Mouse (Mus musculus) CH12.LX (cell line): ENCODE measurements around the gene Mlec. TPM values are rescaled to one million over a fixed set of nuclear protein-coding genes. Genes with fewer than 3 reads are reported as not detected.

Experiments used
- DNase-seq: peaks from one replicate; pipeline ENCODE4 v3.0.0-alpha.2; 2013; ENCODE audit errors: extremely low read depth
- H3K27ac ChIP-seq: 2 replicates; pipeline ENCODE4 v1.5.1; 2012; ENCODE audit warnings: low read depth, mild to moderate bottlenecking, control low read depth, moderate library complexity; ENCODE audit not compliant: insufficient read depth
- H3K27me3 ChIP-seq: replicated peaks from 2 replicates; pipeline ENCODE3; 2012; ENCODE audit warnings: inconsistent platforms
- H3K36me3 ChIP-seq, 2 experiments: replicated peaks in 1 of 2; 2 replicates each; pipeline versions ENCODE3 to v1.6.1; 2012; ENCODE audit warnings: inconsistent platforms in 1 of 2, low read length in 1 of 2, mild to moderate bottlenecking in 1 of 2, mixed read lengths in 1 of 2, moderate library complexity in 1 of 2; ENCODE audit not compliant: control insufficient read depth in 1 of 2, insufficient read depth in 1 of 2
- H3K4me1 ChIP-seq, 2 experiments: 2 replicates each; pipeline ENCODE4 v1.6.1; 2012; ENCODE audit warnings: inconsistent platforms in 1 of 2, moderate library complexity in 1 of 2; ENCODE audit not compliant: insufficient read depth in 2 of 2, control insufficient read depth in 1 of 2
- H3K4me2 ChIP-seq: 2 replicates; pipeline ENCODE4 v1.6.1; 2012; ENCODE audit warnings: low read depth, mild to moderate bottlenecking, control low read depth; ENCODE audit not compliant: poor library complexity, insufficient read depth, severe bottlenecking
- H3K4me3 ChIP-seq, 3 experiments: fragments of 150-350 bp in 1 of 3; sonication (generic) in 1 of 3; replicated peaks in 1 of 3; 2 replicates each; pipeline versions ENCODE3 to v1.5.1; 2011 to 2012; ENCODE audit warnings: low read depth in 2 of 3, low read length in 2 of 3, mild to moderate bottlenecking in 2 of 3, moderate library complexity in 2 of 3, control low read depth in 1 of 3, improper control_type of control experiment in 1 of 3, inconsistent platforms in 1 of 3, mixed read lengths in 1 of 3; ENCODE audit not compliant: poor library complexity in 1 of 3
- H3K79me2 ChIP-seq: replicated peaks from 2 replicates; pipeline ENCODE4 v1.6.1; 2012; ENCODE audit warnings: mild to moderate bottlenecking, moderate library complexity; ENCODE audit not compliant: control insufficient read depth, poor library complexity, insufficient read depth, severe bottlenecking; ENCODE audit errors: extremely low read depth
- H3K9ac ChIP-seq: 2 replicates; pipeline ENCODE4 v1.6.1; 2012; ENCODE audit warnings: low read depth, mild to moderate bottlenecking, control low read depth, moderate library complexity; ENCODE audit not compliant: insufficient read depth
- H3K9me3 ChIP-seq: replicated peaks from 2 replicates; pipeline ENCODE3; 2012; ENCODE audit warnings: low read length, inconsistent platforms, mixed read lengths
- BHLHE40 ChIP-seq: IDR thresholded peaks from 2 replicates; pipeline ENCODE4 v1.6.1; 2011; ENCODE audit warnings: mild to moderate bottlenecking, low read depth, low read length, improper control_type of control experiment
- CHD1 ChIP-seq: IDR thresholded peaks from 2 replicates; pipeline ENCODE4 v1.6.1; 2012; ENCODE audit warnings: low read depth, low read length, improper control_type of control experiment, inconsistent platforms
- CTCF ChIP-seq, 2 experiments: IDR thresholded peaks in 1 of 2; conservative IDR thresholded peaks in 1 of 2; 2 replicates each; pipeline ENCODE4 v1.5.1; 2011 to 2012; ENCODE audit warnings: low read depth in 2 of 2, low read length in 2 of 2, improper control_type of control experiment in 1 of 2, inconsistent platforms in 1 of 2, mild to moderate bottlenecking in 1 of 2, moderate library complexity in 1 of 2
- ELF1 ChIP-seq: IDR thresholded peaks from 2 replicates; pipeline ENCODE4 v1.6.1; 2014; ENCODE audit warnings: low read depth, mild to moderate bottlenecking, inconsistent platforms, low read length, improper control_type of control experiment
- ETS1 ChIP-seq: conservative IDR thresholded peaks from 2 replicates; pipeline ENCODE4 v1.6.1; 2012; ENCODE audit warnings: low read depth, mild to moderate bottlenecking, inconsistent platforms, low read length, improper control_type of control experiment, moderate library complexity
- GABPA ChIP-seq: IDR thresholded peaks from 2 replicates; pipeline ENCODE4 v1.6.1; 2012; ENCODE audit warnings: low read depth, low read length, improper control_type of control experiment, inconsistent platforms; ENCODE audit not compliant: insufficient replicate concordance
- HCFC1 ChIP-seq: IDR thresholded peaks from 2 replicates; pipeline ENCODE4 v1.6.1; 2012; ENCODE audit warnings: low read depth, mild to moderate bottlenecking, inconsistent platforms, low read length, improper control_type of control experiment
- IRF4 ChIP-seq: IDR thresholded peaks from 2 replicates; pipeline ENCODE4 v1.6.1; 2014; ENCODE audit warnings: low read depth, mild to moderate bottlenecking, inconsistent platforms, low read length, improper control_type of control experiment
- JUN ChIP-seq: IDR thresholded peaks from 2 replicates; pipeline ENCODE4 v1.6.1; 2011; ENCODE audit warnings: low read depth, mild to moderate bottlenecking, low read length, improper control_type of control experiment, moderate library complexity; ENCODE audit not compliant: insufficient read depth
- MEF2A ChIP-seq: IDR thresholded peaks from 2 replicates; pipeline ENCODE4 v1.6.1; 2014; ENCODE audit warnings: low read depth, mild to moderate bottlenecking, inconsistent platforms, low read length, improper control_type of control experiment, borderline replicate concordance
- MXI1 ChIP-seq: IDR thresholded peaks from 2 replicates; pipeline ENCODE4 v1.6.1; 2011; ENCODE audit warnings: mild to moderate bottlenecking, low read depth, low read length, improper control_type of control experiment
- NELFE ChIP-seq: IDR thresholded peaks from 2 replicates; pipeline ENCODE4 v1.6.1; 2011; ENCODE audit warnings: low read depth, low read length, improper control_type of control experiment
- PAX5 ChIP-seq: IDR thresholded peaks from 2 replicates; pipeline ENCODE4 v1.6.1; 2012; ENCODE audit warnings: low read length, inconsistent platforms, mixed read lengths
- POLR2A ChIP-seq: IDR thresholded peaks from 2 replicates; pipeline ENCODE4 v1.6.1; 2011; ENCODE audit warnings: low read depth, mild to moderate bottlenecking, improper control_type of control experiment, low read length
- RCOR1 ChIP-seq: conservative IDR thresholded peaks from 2 replicates; pipeline ENCODE4 v1.6.1; 2012; ENCODE audit warnings: low read depth, mild to moderate bottlenecking, inconsistent platforms, low read length, improper control_type of control experiment
- SIN3A ChIP-seq: IDR thresholded peaks from 2 replicates; pipeline ENCODE4 v1.6.1; 2012; ENCODE audit warnings: low read length, improper control_type of control experiment, inconsistent platforms
- SMC3 ChIP-seq: IDR thresholded peaks from 2 replicates; pipeline ENCODE4 v1.6.1; 2011; ENCODE audit warnings: low read depth, low read length, improper control_type of control experiment
- TBP ChIP-seq: conservative IDR thresholded peaks from 2 replicates; pipeline ENCODE4 v1.6.1; 2011; ENCODE audit warnings: low read depth, low read length, improper control_type of control experiment
- TCF12 ChIP-seq: IDR thresholded peaks from 2 replicates; pipeline ENCODE4 v1.6.1; 2014; ENCODE audit warnings: low read depth, mild to moderate bottlenecking, inconsistent platforms, low read length, improper control_type of control experiment
- USF1 ChIP-seq: IDR thresholded peaks from 2 replicates; pipeline ENCODE4 v1.6.1; 2014; ENCODE audit warnings: low read depth, mild to moderate bottlenecking, inconsistent platforms, low read length, improper control_type of control experiment
- ZC3H11A ChIP-seq: IDR thresholded peaks from 2 replicates; pipeline ENCODE4 v1.6.1; 2012; ENCODE audit warnings: low read depth, mild to moderate bottlenecking, inconsistent platforms, low read length, improper control_type of control experiment
- dilution Hi-C: fragments of 300-500 bp; cut with MboI; formaldehyde crosslinking; loops from 2 replicates; pipeline ENCODE4 v1.14.3; 2020; ENCODE audit warnings: low sequenced_read_pairs; ENCODE audit not compliant: extremely low pct_unique_long_range_greater_than_20kb, extremely low pct_ligation_motif_present
- in situ Hi-C: fragments of 300-500 bp; cut with MboI; formaldehyde crosslinking; loops from 3 replicates; pipeline ENCODE4 v1.14.3; 2019; ENCODE audit warnings: low sequenced_read_pairs, low pct_ligation_motif_present, low pct_unique_long_range_greater_than_20kb, mixed read lengths
- polyA plus RNA-seq: library from polyadenylated mRNA; unstranded; fragments of >175 nt; gene quantifications from 2 replicates; pipeline ENCODE4 v1.2.1, GENCODE M21; 2012; ENCODE audit warnings: low read depth; ENCODE audit not compliant: insufficient read length
- total RNA-seq, 2 experiments: library from RNA; depleted of rRNA; stranded (reverse); fragments of 300-350 nt in 1 of 2; fragments of >200 nt in 1 of 2; gene quantifications; 2 replicates each; pipeline ENCODE4 v1.2.3; 2012 to 2014

Gene Mlec
- total and polyA plus RNA-seq, 3 experiments, result 101 to 143 (median 128) TPM

DNA sequence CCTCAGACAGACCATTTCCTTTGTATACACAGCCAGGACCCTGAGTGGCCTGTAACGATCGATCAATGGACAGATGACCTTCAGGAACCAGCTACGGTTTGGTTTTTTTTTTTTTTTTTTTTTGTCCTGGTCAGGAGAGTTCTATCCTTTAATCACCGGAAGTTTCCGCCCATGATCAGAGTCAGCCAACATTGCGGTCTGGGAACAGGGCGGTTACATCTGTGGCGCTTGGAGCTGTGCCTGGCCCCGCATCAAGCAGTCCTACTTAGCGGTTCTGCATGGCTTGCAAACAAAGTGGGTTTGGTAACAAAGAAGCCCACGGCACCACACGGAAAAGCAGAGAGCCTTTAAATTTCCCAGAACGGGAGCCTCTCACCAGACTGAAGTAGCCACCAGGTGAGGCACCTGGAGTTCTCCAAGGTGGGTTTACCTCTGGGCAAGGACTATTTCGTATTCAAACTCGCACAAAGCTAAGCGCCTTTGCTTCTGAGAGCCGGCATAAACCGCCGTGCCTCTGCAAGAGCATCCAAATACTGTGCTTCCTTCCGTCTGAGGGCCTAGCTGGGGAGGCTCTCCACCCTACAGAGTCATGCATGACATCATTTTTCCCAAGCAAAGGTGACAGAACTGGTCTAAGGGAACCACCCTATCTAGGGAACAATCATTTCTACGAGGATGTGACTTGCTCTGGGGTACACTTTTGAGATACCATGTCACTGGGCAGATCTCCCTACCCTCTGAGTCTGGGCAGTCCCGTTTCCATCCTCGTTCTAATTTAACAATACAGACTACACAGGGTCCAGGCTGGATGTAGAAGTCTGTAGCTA lies 46.0 kb upstream of the Mlec start:
- no peak for TF ChIP-seq POLR2A
- TF ChIP-seq BHLHE40, result no peak
- no peak for TF ChIP-seq ETS1
- TF ChIP-seq TBP, result no peak
- no peak for TF ChIP-seq IRF4
- no peak for TF ChIP-seq JUN
- no peak for TF ChIP-seq TCF12
- TF ChIP-seq HCFC1, result no peak
- TF ChIP-seq CTCF (conservative IDR thresholded peaks at IDR 0.05 in 1 of 2, IDR thresholded peaks at IDR 0.05 in 1 of 2; ENCODE audit: low read depth in 2 of 2, low read length in 2 of 2), result no peak
- TF ChIP-seq USF1, result no peak
- TF ChIP-seq RCOR1, result no peak
- TF ChIP-seq NELFE, result no peak
- TF ChIP-seq CHD1, result no peak
- TF ChIP-seq GABPA, result no peak
- TF ChIP-seq MEF2A, result no peak
- TF ChIP-seq ZC3H11A, result no peak
- no peak for TF ChIP-seq SIN3A
- no peak for TF ChIP-seq SMC3
- no peak overlapping the region for H3K27ac ChIP-seq
- in situ Hi-C loops, result no loop called here
- H3K4me1 ChIP-seq, result peaks cover 2 to 3% of the 10 kb centered on the region in 2 experiments; a peak in 1 of 4 replicates
- H3K9ac ChIP-seq, result 0 out of 2 replicates have a peak overlapping the region, but pooled peaks have one; percentile 13
- H3K4me3 ChIP-seq, result no peak overlapping the region
- no peaks in the 10 kb centered on the region for H3K79me2 ChIP-seq
- peaks cover 3% of the 10 kb centered on the region for H3K27me3 ChIP-seq
- no peak for DNase-seq
- H3K9me3 ChIP-seq, result no peaks in the 10 kb centered on the region
- H3K4me2 ChIP-seq, result peak overlapping the region; percentile 79
- H3K36me3 ChIP-seq, result no peaks in the 10 kb centered on the region
- dilution Hi-C loops, result no loop called here

- TF ChIP-seq TCF12, result 0 out of 2 replicates have a peak, but pooled peaks have one; percentile 7
- 0 out of 2 replicates have a peak, but pooled peaks have one; percentile 7 for TF ChIP-seq MXI1
- TF ChIP-seq PAX5, result no peak
- 0 out of 2 replicates have a peak, but pooled peaks have one; percentile 8 for TF ChIP-seq HCFC1
- TF ChIP-seq ELF1, result peak; percentile 35; the same call in 1 of the 2 replicates
- Histone ChIP-seq H3K4me3 (peak overlapping the region; percentile 6 to 58 (median 44)), H3K79me2 (no peaks in the 10 kb centered on the region), H3K9me3 (no peaks in the 10 kb centered on the region), H3K4me2 (peak overlapping the region; percentile 94), H3K4me1 (peaks cover 0 to 13% of the 10 kb centered on the region in 2 experiments; a peak in 2 of 4 replicates), H3K27me3 (peaks cover 63% of the 10 kb centered on the region), H3K36me3 (no peaks in the 10 kb centered on the region), H3K27ac (no peak overlapping the region), H3K9ac (peak overlapping the region; percentile 10; the same call in 1 of the 2 replicates)
- no peak for DNase-seq
- in situ Hi-C loops, result no loop called here
- dilution Hi-C loops, result no loop called here
Measured at GRCm38 (mm10) chr5:115194626-115195221, 36.7 kb upstream of the Mlec start.
